Mouse (Mus musculus) layer of hippocampus, postnatal 36 days (tissue): ENCODE measurements at regions not wholly inside any gene's neighbourhood (a gene's known extent, or its start where the extent isn't known, plus 50 kb on each side); places are given as distances from the start of the nearest gene placed in this dataset.

Experiments used
- DNase-seq, 2 experiments: peaks; one replicate each; pipeline ENCODE4 v3.0.0; 2022

DNA sequence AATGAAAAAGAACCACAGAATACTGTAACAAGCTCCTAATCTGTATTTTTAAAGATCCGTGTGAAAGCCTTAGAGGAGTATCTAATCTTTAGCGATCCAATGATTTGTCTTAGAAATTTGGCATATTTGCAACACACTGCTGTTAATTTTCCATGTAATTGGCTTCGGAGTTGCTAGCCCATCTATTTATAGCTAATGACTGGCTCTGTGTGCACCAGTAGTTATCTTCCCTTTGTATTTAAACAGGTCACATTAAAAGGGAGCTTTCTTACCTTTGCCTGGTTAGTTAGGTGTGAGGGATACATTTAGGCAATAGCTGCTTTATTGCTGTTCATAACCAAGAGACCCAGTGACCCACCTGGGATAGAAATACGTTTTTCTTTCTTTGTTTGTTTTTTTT lies 256.3 kb upstream of the Mme start:
- no peak for DNase-seq

DNA sequence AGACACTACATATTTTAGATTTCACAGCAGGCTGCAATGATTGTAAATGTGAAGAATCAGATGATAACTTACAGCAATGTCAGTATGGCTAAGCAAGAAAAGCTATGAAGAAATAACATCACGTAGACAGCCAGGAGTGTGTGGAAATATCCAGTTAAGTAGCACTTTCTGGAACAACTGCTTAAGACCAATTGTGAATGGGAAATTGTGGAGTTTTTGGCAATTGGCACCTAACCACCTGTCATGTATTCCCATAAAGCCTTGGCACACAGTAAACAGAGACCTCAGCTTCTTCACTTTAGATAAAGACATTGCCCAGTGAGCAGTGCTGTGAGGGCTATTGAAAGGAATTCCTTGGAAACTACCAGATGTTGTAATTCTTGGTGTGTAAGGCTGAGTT lies 264.4 kb upstream of the Mme start:
- DNase-seq: no peak

DNA sequence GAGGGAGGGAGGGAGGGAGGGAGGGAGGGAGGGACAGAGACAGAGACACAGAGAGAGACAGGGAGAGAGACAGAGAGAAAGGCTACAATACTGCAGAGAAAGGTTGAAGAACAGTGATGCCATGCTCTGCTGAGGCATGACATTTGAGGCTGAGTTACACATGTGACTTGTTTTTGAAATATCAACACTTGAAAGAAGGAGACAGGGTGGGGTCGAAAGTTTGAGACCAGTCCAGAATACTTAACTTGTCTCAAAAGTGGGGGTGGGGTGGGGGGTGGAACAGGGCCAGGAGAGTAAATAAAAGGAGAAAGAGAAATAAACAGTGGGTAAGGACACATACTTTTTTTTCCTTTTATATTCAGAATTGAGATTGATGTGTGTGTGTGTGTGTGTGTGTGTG lies 278.1 kb upstream of the Mme start:
- DNase-seq: no peak

DNA sequence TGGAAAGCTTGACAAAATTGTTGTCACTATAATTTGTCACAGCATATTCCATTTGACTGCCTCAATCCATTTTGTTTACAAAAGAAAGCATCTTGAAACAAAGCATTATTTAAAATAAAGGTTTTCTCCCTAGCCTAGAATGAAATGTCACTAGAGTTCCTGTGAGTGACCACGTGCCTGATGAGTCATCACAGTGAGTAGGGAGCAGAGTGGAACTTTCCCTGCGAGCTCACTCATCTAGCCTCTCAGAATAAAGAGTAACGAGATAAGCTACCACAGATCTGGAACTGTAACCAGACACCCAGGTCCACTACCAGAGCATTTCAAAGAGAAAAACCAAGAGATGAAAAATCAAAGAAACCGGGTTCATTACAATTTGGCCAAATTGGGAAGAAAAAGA lies 278.7 kb upstream of the Mme start:
- DNase-seq: no peak

DNA sequence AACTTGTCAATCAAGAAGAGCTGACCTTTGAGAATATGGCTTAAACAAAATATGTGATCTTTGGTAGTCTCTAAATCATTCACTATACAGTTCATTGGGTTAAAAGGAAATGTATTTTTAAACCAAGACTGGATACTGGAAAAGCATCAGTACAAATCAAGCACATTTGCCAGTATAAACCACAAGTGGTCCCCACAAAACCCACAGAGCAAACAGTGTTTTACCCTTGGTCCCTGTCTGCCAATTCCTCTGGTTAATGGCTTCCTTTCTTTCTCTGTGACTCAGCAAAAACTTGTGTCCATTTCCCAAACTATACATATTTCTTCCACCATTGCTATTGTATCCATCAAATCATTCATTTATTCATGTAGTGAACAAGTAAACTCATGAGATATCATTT lies 296.0 kb upstream of the Mme start:
- no peak for DNase-seq

DNA sequence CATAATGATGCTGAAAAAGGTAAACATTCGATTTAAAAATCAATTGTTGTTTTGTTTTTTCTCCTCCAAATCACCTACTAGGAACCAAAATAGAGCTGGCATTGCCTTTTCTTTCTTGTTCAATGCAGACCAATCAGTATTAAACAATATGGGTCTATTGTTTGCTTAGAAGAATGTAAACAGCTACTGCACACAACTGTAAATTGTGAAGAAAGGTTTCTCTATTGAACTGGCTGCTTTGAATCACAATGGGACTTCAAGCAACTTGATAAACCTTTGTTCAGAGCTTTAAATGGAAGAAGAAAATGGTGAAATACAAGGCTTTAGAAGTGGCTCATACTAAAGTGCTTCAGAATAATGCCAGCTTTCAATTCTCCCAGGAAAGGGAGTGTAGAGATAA lies 302.7 kb upstream of the Mme start:
- no peak for DNase-seq

DNA sequence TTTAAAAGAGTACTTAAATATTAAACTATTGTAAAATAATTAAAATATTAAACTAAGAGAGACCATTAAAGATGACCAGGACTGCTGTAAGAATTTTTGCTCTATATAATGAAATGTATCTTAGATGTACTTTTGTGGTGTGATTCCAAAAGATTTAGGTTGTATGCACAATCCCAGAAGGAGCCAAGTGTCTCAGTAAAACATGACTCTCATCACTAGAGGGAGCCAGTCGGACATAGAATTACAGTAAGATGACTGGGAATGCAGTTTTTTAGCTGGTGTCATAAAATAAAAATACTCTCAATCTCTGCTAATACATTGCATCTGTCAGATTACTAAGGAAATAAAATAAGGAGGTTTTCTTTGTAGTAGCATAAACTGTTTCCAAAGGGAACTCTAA lies 316.9 kb upstream of the Mme start:
- DNase-seq: no peak

DNA sequence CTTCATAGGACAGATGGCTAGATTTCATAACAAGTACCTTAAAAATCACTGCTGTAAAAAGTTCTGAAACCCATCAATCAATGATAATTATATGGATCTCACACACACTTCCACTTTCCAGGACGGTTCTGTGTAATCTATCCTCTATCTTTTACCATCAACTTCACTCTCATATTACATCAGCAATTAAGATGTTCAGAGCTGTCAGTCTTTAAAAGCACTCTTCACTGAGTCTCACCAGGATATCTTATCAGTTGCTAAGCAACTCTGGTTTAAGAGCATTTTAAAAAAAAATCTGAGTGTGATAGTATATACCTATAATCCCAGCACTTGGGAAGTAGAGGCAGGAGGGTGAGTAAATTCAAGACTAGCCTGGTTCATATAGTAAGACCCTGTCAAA lies 312.0 kb upstream of the Gpr149 start:
- DNase-seq: no peak

DNA sequence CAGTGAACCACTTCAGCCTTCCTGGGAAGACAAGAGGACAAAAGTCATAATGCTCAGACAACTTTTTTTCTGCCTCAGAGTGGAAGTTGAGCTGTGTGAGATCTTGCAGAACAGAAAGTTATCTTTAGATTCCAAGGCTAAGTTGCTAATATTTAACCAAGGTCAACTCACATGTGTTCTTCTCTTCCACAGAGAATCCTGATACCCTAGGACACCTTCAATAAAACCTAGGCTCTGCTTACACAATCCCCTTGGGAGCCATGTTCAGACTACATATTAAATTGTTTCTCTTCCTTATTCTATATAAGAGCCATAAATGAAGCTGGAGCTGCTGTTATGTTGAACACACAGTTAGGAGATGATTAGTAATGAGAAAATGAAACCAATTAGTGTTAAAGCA lies 280.2 kb upstream of the Gpr149 start:
- DNase-seq: no peak

DNA sequence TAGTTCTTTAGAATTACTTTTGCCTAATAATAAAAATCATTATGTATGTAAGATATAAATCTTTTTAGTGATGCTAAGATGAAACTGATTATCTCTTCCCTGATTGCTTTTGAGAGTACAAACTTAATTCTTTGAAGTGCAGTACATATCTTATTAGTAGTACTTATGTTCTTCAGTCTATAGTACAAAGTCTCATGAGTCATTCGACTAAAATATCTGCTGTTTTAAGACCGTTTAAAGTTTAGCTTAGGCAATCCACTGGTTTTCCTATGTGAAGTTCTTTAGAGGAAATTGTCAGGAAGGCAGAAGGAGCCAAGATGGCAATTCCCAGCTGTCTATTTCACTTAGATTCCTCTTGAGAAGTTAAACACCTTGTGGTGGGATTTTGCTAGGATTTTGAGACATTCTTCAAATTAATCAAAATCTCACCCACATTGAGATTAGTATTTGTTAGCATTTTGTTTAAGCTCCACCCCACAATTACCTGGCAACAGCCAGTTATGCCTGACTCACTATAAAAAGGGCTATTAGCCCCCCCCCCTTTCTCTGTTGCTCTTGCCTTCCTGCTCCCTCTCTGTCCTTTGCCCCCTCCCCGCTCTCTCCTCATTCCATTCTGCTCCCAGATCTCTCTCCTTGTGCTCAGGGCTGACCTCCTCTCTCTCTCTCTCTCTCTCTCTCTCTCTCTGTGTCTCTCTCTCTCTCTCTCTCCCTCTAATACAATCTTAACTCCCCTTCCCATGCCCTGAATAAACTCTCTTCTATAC lies 277.6 kb upstream of the Gpr149 start:
- no peak for DNase-seq

DNA sequence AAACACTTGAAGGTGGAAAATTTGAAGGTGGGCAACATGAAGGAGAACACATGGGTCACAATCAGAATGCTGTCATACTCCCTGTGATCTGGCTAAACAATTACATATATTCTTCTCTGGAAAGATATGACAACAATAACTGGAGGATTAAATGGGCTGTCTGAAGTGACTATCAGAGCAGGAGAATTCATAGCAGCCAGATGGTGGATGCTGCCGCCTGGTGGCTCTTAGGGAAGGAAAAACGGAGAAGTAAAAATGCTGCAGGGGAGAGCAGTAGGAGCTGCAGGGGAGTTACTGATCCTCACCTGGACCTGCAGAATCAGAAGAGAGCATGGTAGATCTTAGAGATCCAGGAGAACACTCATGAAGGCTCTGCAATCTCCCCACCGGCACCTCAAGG lies 255.8 kb upstream of the Gpr149 start:
- DNase-seq: peak; percentile 10 to 29

DNA sequence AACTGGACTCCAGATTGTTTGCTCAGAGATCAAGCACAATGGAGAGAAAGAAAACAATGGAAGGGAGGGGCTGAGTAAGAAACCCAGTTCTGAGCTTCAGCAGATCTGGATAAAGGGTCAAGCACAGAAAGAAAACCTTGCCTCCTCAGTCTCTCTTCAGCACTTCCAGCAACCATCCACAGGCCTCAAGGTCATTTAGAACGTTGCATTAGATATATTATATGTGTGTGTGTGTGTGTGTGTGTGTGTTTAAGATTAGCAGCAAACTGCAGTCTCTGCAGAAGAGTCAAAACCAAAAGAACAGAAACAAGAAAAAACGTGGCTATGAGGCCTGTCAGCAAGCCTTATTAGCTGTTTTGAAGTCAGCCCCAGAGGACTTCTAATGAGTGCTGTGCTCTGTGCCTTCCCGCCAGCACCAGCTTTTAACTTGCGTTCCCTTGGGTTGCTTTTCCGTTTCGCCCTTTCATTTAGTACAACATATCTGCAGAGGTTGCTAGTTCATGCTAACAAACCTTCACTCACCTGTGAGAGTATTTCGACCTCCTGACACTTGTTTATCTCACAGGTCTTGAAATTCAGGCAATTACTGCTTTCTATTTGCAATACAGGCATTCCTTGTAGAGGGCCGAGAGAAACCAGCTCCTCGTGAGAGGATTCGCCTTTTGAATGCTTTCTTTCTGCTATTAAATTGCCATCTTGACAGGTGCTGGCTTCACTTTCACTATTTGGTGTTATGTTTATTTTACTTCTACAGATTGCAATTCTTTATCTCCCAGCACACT lies 230.9 kb upstream of the Gpr149 start:
- no peak for DNase-seq

DNA sequence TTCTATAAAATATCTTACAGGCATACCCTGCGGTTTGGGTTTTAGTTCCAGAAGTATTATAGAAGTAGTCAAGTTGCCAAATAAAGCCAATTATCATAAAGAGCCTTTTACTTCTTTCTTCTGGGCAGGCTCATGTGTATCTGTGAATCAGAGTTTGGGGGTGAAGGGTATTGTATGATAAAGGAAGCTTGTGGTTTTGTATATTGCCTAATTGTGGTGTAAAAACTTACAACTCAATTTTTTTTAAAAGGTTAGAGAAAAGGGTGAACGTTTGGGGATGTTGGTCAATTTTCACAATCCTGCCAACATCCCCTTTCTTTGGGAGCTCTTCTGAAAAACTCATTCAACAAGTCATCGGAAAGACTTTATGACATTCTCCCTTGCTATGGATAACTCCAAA lies 219.0 kb upstream of the Gpr149 start:
- no peak for DNase-seq

DNA sequence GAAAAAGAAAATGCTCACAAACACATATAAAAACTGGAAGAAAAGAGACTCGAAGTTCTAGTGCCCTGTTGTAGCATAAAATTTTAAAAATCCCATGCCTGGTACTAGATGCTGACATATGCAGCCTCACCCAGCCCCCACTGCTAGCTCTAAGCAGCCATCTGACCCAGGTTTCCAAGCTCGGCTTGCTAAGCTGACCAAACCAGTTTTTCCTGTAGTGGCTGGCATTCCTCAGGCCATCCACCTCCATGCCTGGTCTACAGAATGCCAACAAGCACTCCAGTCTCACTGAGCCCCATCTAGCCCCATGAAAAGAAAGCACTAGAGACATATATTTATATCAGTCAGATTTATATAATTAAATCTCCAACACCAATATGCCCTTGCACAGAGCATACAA lies 196.1 kb upstream of the Gpr149 start:
- DNase-seq: no peak

DNA sequence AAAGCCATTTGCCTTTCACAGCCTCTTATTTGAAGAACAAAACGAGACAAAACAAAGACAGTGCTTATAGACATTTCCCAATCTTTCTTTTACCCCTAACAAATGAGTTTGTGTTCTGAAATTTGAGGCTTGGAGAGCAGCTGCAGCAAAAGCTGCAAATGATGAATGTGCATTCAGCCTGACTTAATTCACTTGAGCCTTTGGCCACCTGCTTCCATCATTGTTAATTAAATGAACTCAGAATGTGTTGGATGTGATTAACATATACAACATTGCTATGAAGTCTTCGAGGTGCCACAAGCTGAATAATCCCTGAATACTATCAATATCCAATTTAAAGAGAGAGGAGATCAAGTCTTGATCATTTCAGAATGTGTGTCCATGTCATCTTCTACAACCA lies 181.3 kb upstream of the Gpr149 start:
- no peak for DNase-seq
